Mouse (Mus musculus): ENCODE data around the gene Galnt2. TPM values are rescaled to one million over a fixed set of nuclear protein-coding genes. Genes with fewer than 3 reads are reported as not detected.

Galnt2 gene
- polyA plus RNA-seq, 1 experiment from 2014 or later = 70.0 TPM

DNA sequence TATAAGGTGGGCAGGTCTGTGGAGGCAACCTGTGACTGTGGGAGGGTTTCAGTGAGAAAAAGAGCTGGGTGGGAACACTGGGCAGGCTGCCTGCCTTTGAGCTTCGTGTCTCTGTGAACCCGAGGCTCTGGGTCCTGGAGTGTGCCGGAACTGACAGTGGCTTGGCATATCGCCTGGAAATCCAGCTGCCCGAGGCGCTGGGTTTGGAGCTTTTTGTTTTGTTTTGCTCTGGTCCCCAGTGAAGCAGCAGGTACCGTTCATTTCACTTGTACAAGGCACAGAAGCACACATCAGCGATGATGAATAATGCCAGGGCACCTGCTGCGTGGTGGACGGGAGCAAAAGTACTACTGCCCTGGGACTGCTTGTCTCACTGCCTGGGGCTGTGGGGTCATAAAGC, 26.2 kb downstream of the Galnt2 start:
- Histone ChIP-seq H3K27ac (replicated peaks; ENCODE audit: low read depth, low read length) (peak overlapping the region; percentile 58; the same call in 1 of the 2 replicates), H3K36me3 (ENCODE audit: control insufficient read depth, insufficient read depth, low read length) (no peaks in the 10 kb centered on the region), H3K4me3 (ENCODE audit: low read depth, low read length) (no peak overlapping the region), H3K9ac (ENCODE audit: low read depth, low read length) (no peak overlapping the region), H3K9me3 (ENCODE audit: control insufficient read depth, low read length) (no peaks in the 10 kb centered on the region), H3K4me1 (ENCODE audit: control insufficient read depth, insufficient read depth, low read length) (peaks cover 29% of the 10 kb centered on the region), H3K27me3 (replicated peaks; ENCODE audit: control insufficient read depth, insufficient read depth, low read length) (no peaks in the 10 kb centered on the region), H3K4me2 (ENCODE audit: low read depth, low read length) (no peak overlapping the region)
- ATAC-seq (ENCODE audit: low read depth) = peak; percentile 58
- WGBS = 33% methylated on average over 8 of the region's 10 CpGs
- peak; percentile 87 for DNase-seq (ENCODE audit: low spot score)

DNA sequence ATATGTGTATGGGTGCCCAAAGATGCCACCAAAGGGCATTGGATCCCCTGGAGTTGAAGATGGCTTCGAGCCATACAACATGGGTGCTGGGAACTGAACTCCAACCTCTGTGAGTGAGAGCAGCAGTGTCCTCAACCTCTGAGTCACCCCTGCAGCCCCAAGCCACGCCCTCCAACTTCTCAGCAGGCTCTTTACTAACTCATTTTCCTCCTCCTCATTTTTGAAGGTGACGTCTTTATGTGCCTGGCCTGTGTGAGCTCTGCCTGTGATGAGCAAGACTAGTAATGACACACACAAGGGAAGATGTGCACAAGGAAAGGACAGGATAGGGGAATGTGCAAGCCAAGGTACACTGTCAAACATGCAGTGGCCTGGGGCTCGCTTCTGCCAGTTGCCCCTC, 28.0 kb downstream of the Galnt2 start:
- peaks cover 24% of the 10 kb centered on the region for H3K4me1 ChIP-seq (ENCODE audit: control insufficient read depth, insufficient read depth, low read length)

GRCm38 (mm10) chr8:124259925-124260324, 28.7 kb downstream of the Galnt2 start:
- Histone ChIP-seq H3K27me3 (replicated peaks; ENCODE audit: control insufficient read depth, insufficient read depth, low read length) (no peaks in the 10 kb centered on the region), H3K4me3 (ENCODE audit: low read depth, low read length) (no peak overlapping the region), H3K4me1 (ENCODE audit: control insufficient read depth, insufficient read depth, low read length) (peaks cover 24% of the 10 kb centered on the region), H3K4me2 (ENCODE audit: low read depth, low read length) (no peak overlapping the region), H3K36me3 (ENCODE audit: control insufficient read depth, insufficient read depth, low read length) (no peaks in the 10 kb centered on the region), H3K27ac (replicated peaks; ENCODE audit: low read depth, low read length) (no peak overlapping the region), H3K9ac (ENCODE audit: low read depth, low read length) (no peak overlapping the region), H3K9me3 (ENCODE audit: control insufficient read depth, low read length) (no peaks in the 10 kb centered on the region)
- DNase-seq (ENCODE audit: low spot score) = no peak
- ATAC-seq (ENCODE audit: low read depth) = no peak
- WGBS = 67% methylated on average over 7 of the region's 7 CpGs

More for the DNA sequence above, 28.0 kb downstream of the Galnt2 start:
- WGBS = 82% methylated on average over 4 of the region's 4 CpGs
- H3K27ac ChIP-seq (replicated peaks; ENCODE audit: low read depth, low read length) = no peak overlapping the region
- no peaks in the 10 kb centered on the region for H3K36me3 ChIP-seq (ENCODE audit: control insufficient read depth, insufficient read depth, low read length)
- DNase-seq (ENCODE audit: low spot score) (no peak), ATAC-seq (ENCODE audit: low read depth) (no peak)
- H3K4me3 ChIP-seq (ENCODE audit: low read depth, low read length) = no peak overlapping the region
- no peaks in the 10 kb centered on the region for H3K9me3 ChIP-seq (ENCODE audit: control insufficient read depth, low read length)
- H3K27me3 ChIP-seq (replicated peaks; ENCODE audit: control insufficient read depth, insufficient read depth, low read length) = no peaks in the 10 kb centered on the region
- H3K4me2 ChIP-seq (ENCODE audit: low read depth, low read length) = no peak overlapping the region
- no peak overlapping the region for H3K9ac ChIP-seq (ENCODE audit: low read depth, low read length)

- Histone ChIP-seq H3K36me3 (ENCODE audit: control insufficient read depth, insufficient read depth, low read length) (no peaks in the 10 kb centered on the region), H3K27me3 (replicated peaks; ENCODE audit: control insufficient read depth, insufficient read depth, low read length) (no peaks in the 10 kb centered on the region), H3K9ac (ENCODE audit: low read depth, low read length) (no peak overlapping the region), H3K4me1 (ENCODE audit: control insufficient read depth, insufficient read depth, low read length) (peaks cover 24% of the 10 kb centered on the region), H3K9me3 (ENCODE audit: control insufficient read depth, low read length) (no peaks in the 10 kb centered on the region), H3K4me2 (ENCODE audit: low read depth, low read length) (no peak overlapping the region), H3K4me3 (ENCODE audit: low read depth, low read length) (no peak overlapping the region), H3K27ac (replicated peaks; ENCODE audit: low read depth, low read length) (no peak overlapping the region)
- 62% methylated on average over 12 of the region's 12 CpGs for WGBS
- no peak for DNase-seq (ENCODE audit: low spot score)
- no peak; the same call in 1 of the 2 replicates for ATAC-seq (ENCODE audit: low read depth)
These were observed 29.2 kb downstream of the Galnt2 start for GRCm38 (mm10) chr8:124260371-124260770.

GRCm38 (mm10) chr8:124263058-124263457, 31.9 kb downstream of the Galnt2 start:
- Histone ChIP-seq H3K36me3 (ENCODE audit: control insufficient read depth, insufficient read depth, low read length) (no peaks in the 10 kb centered on the region), H3K4me1 (ENCODE audit: control insufficient read depth, insufficient read depth, low read length) (peaks cover 5% of the 10 kb centered on the region; the same call in 1 of the 2 replicates), H3K27me3 (replicated peaks; ENCODE audit: control insufficient read depth, insufficient read depth, low read length) (no peaks in the 10 kb centered on the region), H3K4me2 (ENCODE audit: low read depth, low read length) (no peak overlapping the region), H3K4me3 (ENCODE audit: low read depth, low read length) (no peak overlapping the region), H3K9me3 (ENCODE audit: control insufficient read depth, low read length) (no peaks in the 10 kb centered on the region), H3K27ac (replicated peaks; ENCODE audit: low read depth, low read length) (no peak overlapping the region), H3K9ac (ENCODE audit: low read depth, low read length) (no peak overlapping the region)
- WGBS = 50% methylated on average over 9 of the region's 9 CpGs
- DNase-seq (ENCODE audit: low spot score) = no peak
- ATAC-seq (ENCODE audit: low read depth) = no peak; the same call in 1 of the 2 replicates

DNA sequence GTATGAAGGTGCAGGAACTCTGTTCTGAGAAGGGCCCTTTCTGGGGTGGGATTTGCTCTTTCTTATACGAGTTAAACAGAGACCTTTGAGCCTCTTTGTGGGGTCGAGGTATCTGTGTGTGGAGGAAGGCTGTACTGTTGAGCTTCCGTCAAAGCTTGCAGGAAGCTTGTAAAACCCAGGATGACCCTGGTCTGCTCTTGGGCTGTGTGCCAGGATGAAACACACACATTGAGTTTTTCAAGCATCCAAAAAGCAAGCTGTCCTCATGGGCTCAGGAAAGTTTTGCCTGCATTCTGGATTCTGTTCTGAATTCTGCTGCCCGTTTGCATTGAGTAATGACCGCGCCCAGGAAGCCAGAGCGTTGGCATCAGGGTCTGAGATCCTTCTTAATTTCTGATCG, 32.8 kb downstream of the Galnt2 start:
- WGBS = 76% methylated on average over 8 of the region's 8 CpGs
- Histone ChIP-seq H3K4me3 (ENCODE audit: low read depth, low read length) (no peak overlapping the region), H3K27me3 (replicated peaks; ENCODE audit: control insufficient read depth, insufficient read depth, low read length) (no peaks in the 10 kb centered on the region), H3K9ac (ENCODE audit: low read depth, low read length) (no peak overlapping the region), H3K9me3 (ENCODE audit: control insufficient read depth, low read length) (no peaks in the 10 kb centered on the region), H3K36me3 (ENCODE audit: control insufficient read depth, insufficient read depth, low read length) (no peaks in the 10 kb centered on the region), H3K27ac (replicated peaks; ENCODE audit: low read depth, low read length) (no peak overlapping the region), H3K4me1 (ENCODE audit: control insufficient read depth, insufficient read depth, low read length) (peaks cover 5% of the 10 kb centered on the region; the same call in 1 of the 2 replicates), H3K4me2 (ENCODE audit: low read depth, low read length) (no peak overlapping the region)
- ATAC-seq (ENCODE audit: low read depth) (no peak), DNase-seq (ENCODE audit: low spot score) (no peak)

DNA sequence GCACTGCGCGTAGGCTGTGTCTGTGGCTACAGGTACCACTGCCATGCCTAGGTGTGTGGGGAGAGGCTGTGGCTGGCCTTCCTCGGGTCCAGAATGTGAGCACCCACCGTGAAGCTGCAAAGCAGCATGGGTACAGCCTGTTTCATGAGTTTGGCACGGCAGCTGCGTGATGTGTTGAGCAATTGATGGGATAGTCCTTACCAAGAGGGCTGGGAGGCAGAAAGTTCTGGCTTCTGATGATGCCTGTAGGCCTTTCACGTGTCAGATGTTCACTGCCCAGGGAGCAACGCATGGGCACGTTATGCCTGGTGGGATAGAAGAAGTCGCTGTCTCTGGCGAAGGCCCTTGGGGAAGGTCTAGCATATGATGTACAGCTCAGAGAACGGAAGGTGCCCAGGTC, 33.5 kb downstream of the Galnt2 start:
- no peak for DNase-seq (ENCODE audit: low spot score)
- no peak overlapping the region for H3K27ac ChIP-seq (replicated peaks; ENCODE audit: low read depth, low read length)
- no peak overlapping the region for H3K9ac ChIP-seq (ENCODE audit: low read depth, low read length)
- H3K9me3 ChIP-seq (ENCODE audit: control insufficient read depth, low read length) = no peaks in the 10 kb centered on the region
- peaks cover 5% of the 10 kb centered on the region; the same call in 1 of the 2 replicates for H3K4me1 ChIP-seq (ENCODE audit: control insufficient read depth, insufficient read depth, low read length)
- no peak overlapping the region for H3K4me3 ChIP-seq (ENCODE audit: low read depth, low read length)
- no peaks in the 10 kb centered on the region for H3K36me3 ChIP-seq (ENCODE audit: control insufficient read depth, insufficient read depth, low read length)
- H3K4me2 ChIP-seq (ENCODE audit: low read depth, low read length) = no peak overlapping the region
- no peak for ATAC-seq (ENCODE audit: low read depth)
- WGBS = 85% methylated on average over 12 of the region's 12 CpGs
- no peaks in the 10 kb centered on the region for H3K27me3 ChIP-seq (replicated peaks; ENCODE audit: control insufficient read depth, insufficient read depth, low read length)

DNA sequence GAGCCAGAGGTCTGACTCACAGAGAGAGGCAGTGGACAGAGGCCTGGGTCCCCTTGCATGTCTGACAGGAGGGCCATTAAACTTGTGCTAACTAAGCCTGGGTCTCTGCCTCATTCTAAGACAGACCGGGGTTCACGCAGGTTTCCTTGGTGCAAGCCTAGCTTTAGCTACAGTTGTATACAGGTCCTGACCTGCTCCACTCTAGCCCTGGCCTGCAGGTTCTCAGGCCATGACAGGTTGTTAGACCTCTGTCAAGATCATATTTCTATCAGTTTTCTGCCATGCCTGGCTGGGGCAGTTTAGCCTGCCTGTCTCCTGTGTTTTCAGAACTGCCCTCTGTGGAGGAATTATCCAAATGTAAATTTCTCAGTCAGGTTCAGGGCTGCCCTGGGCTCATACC, 33.9 kb downstream of the Galnt2 start:
- DNase-seq (ENCODE audit: low spot score) = no peak
- 57% methylated on average over 2 of the region's 2 CpGs for WGBS
- ATAC-seq (ENCODE audit: low read depth) = no peak

GRCm38 (mm10) chr8:124265798-124266197, 34.6 kb downstream of the Galnt2 start:
- no peak overlapping the region for H3K4me3 ChIP-seq (ENCODE audit: low read depth, low read length)
- no peaks in the 10 kb centered on the region for H3K27me3 ChIP-seq (replicated peaks; ENCODE audit: control insufficient read depth, insufficient read depth, low read length)
- ATAC-seq (ENCODE audit: low read depth) = no peak
- no peaks in the 10 kb centered on the region; the same call in 1 of the 2 replicates for H3K4me1 ChIP-seq (ENCODE audit: control insufficient read depth, insufficient read depth, low read length)
- H3K27ac ChIP-seq (replicated peaks; ENCODE audit: low read depth, low read length) = no peak overlapping the region
- H3K36me3 ChIP-seq (ENCODE audit: control insufficient read depth, insufficient read depth, low read length) = no peaks in the 10 kb centered on the region
- no peak overlapping the region for H3K4me2 ChIP-seq (ENCODE audit: low read depth, low read length)
- no peaks in the 10 kb centered on the region for H3K9me3 ChIP-seq (ENCODE audit: control insufficient read depth, low read length)
- no peak overlapping the region for H3K9ac ChIP-seq (ENCODE audit: low read depth, low read length)
- WGBS = 65% methylated on average over 6 of the region's 8 CpGs
- no peak for DNase-seq (ENCODE audit: low spot score)

More for the DNA sequence above, 33.9 kb downstream of the Galnt2 start:
- Histone ChIP-seq H3K36me3 (ENCODE audit: control insufficient read depth, insufficient read depth, low read length) (no peaks in the 10 kb centered on the region), H3K9me3 (ENCODE audit: control insufficient read depth, low read length) (no peaks in the 10 kb centered on the region), H3K27me3 (replicated peaks; ENCODE audit: control insufficient read depth, insufficient read depth, low read length) (no peaks in the 10 kb centered on the region), H3K4me3 (ENCODE audit: low read depth, low read length) (no peak overlapping the region), H3K4me1 (ENCODE audit: control insufficient read depth, insufficient read depth, low read length) (peaks cover 3% of the 10 kb centered on the region; the same call in 1 of the 2 replicates), H3K4me2 (ENCODE audit: low read depth, low read length) (no peak overlapping the region), H3K9ac (ENCODE audit: low read depth, low read length) (no peak overlapping the region), H3K27ac (replicated peaks; ENCODE audit: low read depth, low read length) (no peak overlapping the region)
